ENCODE assay signal across 8 mouse cellular contexts in genomic region chr5:30816261-30816791, GRCm38 (mm10). TPM values are rescaled to one million over a fixed set of nuclear protein-coding genes. Genes with fewer than 3 reads are reported as not detected.
A peak's percentile ranks its signal among the peaks of the same experiment; 100 is the strongest.
DNase-seq lines count a peak whose midpoint lies in the region; ATAC-seq lines count a peak whose summit lies in the region.

No protein-coding gene starts in this region.

- peak overlapping the region; percentile 22 for H3K4me3 ChIP-seq in midbrain, embryonic 12.5 days

- peaks cover 37% of the 10 kb centered on the region for H3K4me1 ChIP-seq in midbrain, embryonic 12.5 days

- H3K4me2 ChIP-seq in midbrain, embryonic 12.5 days (replicated peaks) = peak overlapping the region; percentile 81

- DNase-seq in adrenal gland, postnatal 36 days = peak; percentile 25 to 58
- DNase-seq in adrenal gland, postnatal 25 days = no peak
- peak; percentile 30 for DNase-seq in adipocyte (ENCODE audit: low spot score)
- peak; percentile 38 to 45 for DNase-seq in heart, adult 9 months (ENCODE audit: low spot score in 2 of 2)
- no peak for DNase-seq in ovary, postnatal 14 days (ENCODE audit: low spot score)
- DNase-seq in kidney, postnatal 14 days = no peak
- DNase-seq in cerebellum, postnatal 4 days (ENCODE audit: low spot score in 2 of 2) = no peak

- 71% methylated on average over 8 of the region's 8 CpGs for WGBS in midbrain, embryonic 12.5 days

- no peak for ATAC-seq in midbrain, embryonic 12.5 days (ENCODE audit: low FRiP score, low read depth)

- peak overlapping the region; percentile 37 for H3K9ac ChIP-seq in midbrain, embryonic 12.5 days (replicated peaks)

- 0 out of 2 replicates have a peak, but pooled peaks cover 6% of the 10 kb centered on the region for H3K27me3 ChIP-seq in midbrain, embryonic 12.5 days

- H3K36me3 ChIP-seq in midbrain, embryonic 12.5 days = 0 out of 2 replicates have a peak, but pooled peaks cover 3% of the 10 kb centered on the region

- no peaks in the 10 kb centered on the region for H3K9me3 ChIP-seq in midbrain, embryonic 12.5 days

- H3K27ac ChIP-seq in midbrain, embryonic 12.5 days (replicated peaks) = no peak overlapping the region; the same call in 1 of the 2 replicates

RNA-seq across cellular contexts. Expression of gene Mapre3, which starts 1.9 kb away (rescaled TPM):
- 10 to 100 TPM; 48.9 to 52.2 TPM for total RNA-seq in adrenal gland, postnatal 36 days (2021)
- total RNA-seq in adrenal gland, postnatal 25 days (2021) = 51.8 and 62.9 TPM in 2 replicates
- polyA plus RNA-seq in midbrain, embryonic 12.5 days (2016; fragmentation: Nextera tagmentation; extraction: Ambion mirVana) = 69.3 and 77.7 TPM in 2 replicates

RNA-seq across cellular contexts. Expression of gene Tmem214, which starts 51.5 kb away (rescaled TPM):
- total RNA-seq in adrenal gland, postnatal 36 days (2021) = 10 to 100 TPM; 49.6 to 55.0 TPM
- 49.2 and 52.8 TPM in 2 replicates for total RNA-seq in adrenal gland, postnatal 25 days (2021)
- 58.4 and 65.5 TPM in 2 replicates for polyA plus RNA-seq in midbrain, embryonic 12.5 days (2016; fragmentation: Nextera tagmentation; extraction: Ambion mirVana)

Comparison
In these comparisons a context has a peak if more than half of its experiments do, and no peak if none do; other contexts are left out.
1. DNase-seq: peak in adrenal gland, postnatal 36 days (2 of 2), adipocyte (single experiment) and heart, adult 9 months (2 of 2); none in adrenal gland, postnatal 25 days (single experiment), ovary, postnatal 14 days (single experiment), kidney, postnatal 14 days (single experiment) and cerebellum, postnatal 4 days (0 of 2).